Mouse (Mus musculus): Measurements from ENCODE around the gene Med10.
A peak's percentile ranks its signal among the peaks of the same experiment; 100 is the strongest.

The Med10 gene

DNA sequence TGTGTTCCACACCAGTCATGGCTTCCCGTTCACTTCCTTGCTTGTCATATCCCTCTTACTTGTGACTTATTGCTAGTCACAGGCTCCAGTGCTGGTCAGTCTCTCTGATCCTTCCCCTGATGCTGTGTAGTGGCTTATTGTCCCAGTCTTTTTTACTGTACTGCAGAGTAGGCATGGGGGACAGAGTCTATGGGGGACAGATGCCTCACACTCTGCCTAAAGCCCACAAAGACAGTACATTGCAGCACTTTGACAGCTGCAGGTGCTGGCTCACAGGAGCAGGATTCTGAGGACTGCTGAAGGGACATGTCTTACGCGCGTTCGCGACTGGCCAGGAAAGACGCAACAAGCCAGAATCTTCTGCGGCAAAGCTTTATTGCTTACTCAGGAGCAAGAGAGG, 28.4 kb downstream of the Med10 start:
- DNase-seq (ENCODE audit: low read depth, low spot score), result no peak

DNA sequence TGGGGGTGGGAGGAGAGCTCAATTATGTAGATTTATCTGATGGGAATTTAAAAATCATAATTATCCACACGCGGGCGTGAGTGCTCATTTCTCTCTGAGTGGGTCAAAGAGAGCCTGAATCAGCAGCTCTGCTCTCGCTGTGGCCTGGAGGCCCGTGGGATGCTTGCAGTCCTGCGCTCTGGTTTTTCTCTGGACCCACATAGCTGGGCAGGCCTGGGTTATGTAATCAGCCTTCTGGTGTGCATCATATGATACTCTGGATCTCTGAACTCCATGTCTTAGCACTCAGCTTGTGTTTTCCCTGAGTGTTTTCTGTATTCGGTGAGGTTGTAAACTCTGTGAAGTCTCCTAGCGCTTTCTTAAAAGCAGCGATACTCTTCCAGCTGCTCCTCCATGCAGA, 30.4 kb downstream of the Med10 start:
- no peak for DNase-seq (ENCODE audit: low read depth, low spot score)

DNA sequence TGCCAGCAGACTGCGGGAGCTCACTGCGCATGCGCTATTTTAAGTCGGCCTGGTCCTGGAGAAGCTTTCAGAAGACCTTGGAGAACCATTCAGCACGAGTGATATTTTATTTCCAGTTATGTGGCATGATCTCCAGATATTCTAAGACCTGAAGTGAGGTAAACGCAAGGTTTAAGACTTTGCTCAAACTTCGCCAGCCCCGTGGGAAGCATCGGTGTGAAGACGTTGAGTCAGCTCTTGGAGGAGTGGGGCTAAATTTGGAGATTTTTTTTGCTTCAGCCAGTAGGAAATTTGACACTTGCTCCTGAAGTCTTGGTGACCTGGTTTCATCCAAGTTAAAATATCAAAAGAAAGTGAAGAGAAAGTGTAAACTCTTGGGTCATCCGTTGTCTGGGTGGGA, 31.2 kb downstream of the Med10 start:
- no peak for DNase-seq (ENCODE audit: low read depth, low spot score)

DNA sequence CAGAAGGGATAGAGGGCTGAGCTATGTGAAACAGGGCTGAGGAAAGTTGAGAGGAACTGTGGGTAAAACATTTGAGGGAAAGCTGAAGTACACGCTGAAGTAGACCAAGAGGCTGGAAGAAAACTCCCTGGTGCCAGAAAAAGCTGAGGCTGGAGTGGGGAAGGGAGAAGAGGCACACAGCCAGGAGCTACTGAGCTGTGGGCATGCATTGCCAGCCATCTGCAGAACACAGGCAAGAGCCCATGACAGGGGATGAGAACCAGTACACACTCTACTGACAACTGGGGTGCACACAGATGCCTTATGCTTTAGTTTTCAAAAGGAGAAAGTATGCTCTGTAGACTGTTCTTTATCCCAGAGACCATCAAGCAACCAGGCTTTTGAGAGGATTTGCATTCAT, 43.4 kb downstream of the Med10 start:
- DNase-seq (ENCODE audit: low read depth, low spot score), result no peak

DNA sequence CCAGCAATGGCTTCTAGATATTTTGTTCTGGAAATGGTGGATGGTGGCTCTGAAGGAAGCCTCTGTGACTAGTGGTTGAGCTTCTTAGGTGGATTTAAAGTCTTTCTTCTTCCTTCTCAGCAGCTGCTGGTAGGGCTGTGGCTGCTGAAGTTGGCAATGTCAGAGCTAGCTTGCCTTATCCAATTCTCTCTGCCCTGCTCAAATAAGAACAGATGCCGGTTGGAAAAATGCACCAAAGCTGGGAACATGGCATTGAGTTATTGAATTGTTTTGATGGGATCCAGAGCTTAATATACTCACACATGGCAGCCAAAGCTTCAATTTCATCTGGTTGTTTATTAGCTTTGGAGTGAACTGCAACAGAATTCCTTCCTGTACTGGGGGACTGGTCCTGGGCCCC, 47.4 kb downstream of the Med10 start:
- no peak for DNase-seq (ENCODE audit: low read depth, low spot score)

DNA sequence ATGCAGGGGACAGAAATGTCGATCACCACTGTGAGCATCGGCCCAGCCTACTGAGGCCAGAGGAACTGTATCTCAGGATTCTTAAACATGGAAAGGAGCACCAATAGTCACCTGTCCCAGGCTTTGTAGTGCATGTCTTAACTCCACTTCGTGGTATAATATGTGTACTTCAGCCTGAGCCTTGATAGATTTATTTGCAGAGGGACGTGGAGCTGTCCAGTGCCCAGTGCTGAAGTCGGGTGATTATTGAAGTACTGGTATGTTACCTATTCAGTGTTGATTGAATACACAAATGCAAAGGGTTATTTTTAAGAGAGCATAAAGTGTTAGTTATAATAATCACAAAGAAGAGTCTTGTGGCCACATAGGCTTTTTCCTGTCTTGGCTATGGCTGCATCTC, 50.1 kb downstream of the Med10 start:
- DNase-seq (ENCODE audit: low read depth, low spot score), result peak; percentile 36

DNA sequence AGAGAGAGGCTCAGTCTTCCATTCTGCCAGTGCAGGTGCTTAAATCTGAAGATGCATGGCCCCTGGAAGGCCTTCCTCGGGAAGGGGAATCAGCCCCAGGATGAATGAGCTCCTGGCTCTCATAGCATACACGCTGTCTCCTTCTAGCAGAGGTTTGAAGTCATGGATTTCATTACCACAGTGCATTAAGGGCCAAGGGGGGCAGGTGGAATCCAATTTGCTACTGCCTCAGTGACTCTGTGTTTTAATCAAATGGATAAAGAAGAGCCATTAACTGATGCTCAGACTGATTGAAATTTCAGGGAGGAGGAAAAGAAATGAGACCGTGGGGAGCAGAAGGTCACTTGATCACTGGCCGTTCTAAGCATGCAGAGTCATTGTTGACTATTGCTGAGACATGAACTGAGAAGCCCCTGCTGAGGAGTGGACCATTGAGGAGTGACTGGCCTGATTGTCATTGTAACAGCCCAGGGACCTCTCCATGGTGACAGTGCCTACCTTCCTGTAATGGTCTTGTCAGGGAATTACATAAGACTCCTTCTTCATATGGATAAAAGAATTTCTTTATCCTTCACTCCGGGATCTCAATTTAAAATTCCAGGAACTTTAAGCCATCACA, 51.3 kb downstream of the Med10 start:
- DNase-seq (ENCODE audit: low read depth, low spot score), result no peak

DNA sequence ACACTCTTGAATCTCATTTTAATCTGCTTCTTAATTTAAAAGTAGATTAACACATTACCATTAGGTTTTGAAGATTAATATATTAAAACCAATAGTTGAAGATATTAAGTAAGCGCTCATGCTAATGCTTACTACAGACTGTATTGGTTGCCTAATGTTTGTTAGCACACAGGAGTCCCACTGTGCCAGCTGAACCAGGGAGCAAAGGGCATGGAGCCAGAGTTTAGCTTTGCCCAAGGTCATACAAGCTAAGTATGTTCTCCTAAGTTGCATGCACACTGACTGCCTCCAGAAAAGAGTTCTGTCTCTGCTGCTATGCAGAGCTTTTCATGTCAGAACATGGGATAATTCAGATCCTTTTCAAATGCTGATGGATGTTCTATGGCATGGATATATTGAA, 53.7 kb downstream of the Med10 start:
- DNase-seq (ENCODE audit: low read depth, low spot score), result no peak

DNA sequence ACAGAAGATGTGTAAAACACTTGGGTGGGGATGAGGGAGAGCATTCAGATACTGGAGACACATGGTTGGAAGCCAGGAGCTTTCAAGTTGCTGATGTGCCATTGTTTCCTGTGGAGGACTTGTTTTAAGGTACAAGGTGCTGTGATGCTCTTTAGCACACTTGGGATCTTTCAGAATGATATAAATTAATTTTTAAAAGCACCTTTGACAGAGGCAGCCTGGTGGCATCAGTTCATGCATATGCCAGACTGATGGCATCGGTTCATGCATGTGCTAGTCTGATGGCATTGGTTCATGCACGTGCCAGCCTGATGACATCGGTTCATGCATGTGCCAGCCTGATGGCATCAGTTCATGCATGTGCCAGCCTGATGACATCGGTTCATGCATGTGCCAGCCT, 60.1 kb downstream of the Med10 start:
- no peak for DNase-seq (ENCODE audit: low read depth, low spot score)

DNA sequence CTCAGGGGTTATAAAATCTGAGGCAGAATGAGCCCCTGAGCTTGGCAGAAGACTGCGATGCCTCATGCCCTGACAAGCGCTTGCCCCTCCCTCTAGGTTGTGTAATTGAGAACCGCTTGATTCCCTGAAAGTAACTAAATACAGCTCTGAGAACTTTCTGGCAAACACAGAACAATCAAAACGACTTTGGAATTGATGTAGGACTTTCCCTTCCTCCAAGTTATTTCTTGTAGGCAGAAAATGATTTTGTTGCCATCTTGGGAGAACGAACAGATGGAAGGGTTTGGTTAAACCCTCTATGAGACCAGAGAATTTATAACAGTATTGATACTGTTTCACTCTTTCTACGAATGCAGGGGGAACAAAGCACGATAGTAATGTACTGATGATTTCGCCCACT, 62.7 kb downstream of the Med10 start:
- no peak for DNase-seq (ENCODE audit: low read depth, low spot score)
